Mouse (Mus musculus): ENCODE data around the gene Birc3. TPM values are rescaled to one million over a fixed set of nuclear protein-coding genes. Genes with fewer than 3 reads are reported as not detected.
"Not testable (repeated sequence)": the region's sequence is repeated elsewhere in the genome, so short reads cannot be mapped to it uniquely, and the experiment has no call there.

Gene Birc3
- total RNA-seq, 1 experiment from 2014 or later, result 52.9 TPM

- ATAC-seq (replicated peaks; ENCODE audit: low read depth, poor library complexity, severe bottlenecking), result peak; percentile 16; the same call in 1 of the 2 replicates
Observed at GRCm38 (mm10) chr9:7868838-7869491, 4.0 kb downstream of the Birc3 start.

GRCm38 (mm10) chr9:7867981-7868380 is 5.0 kb downstream of the Birc3 start:
- ATAC-seq (replicated peaks; ENCODE audit: low read depth, poor library complexity, severe bottlenecking), result peak; percentile 23

- ATAC-seq (replicated peaks; ENCODE audit: low read depth, poor library complexity, severe bottlenecking), result not testable (repeated sequence)
Observed at GRCm38 (mm10) chr9:7866981-7867380, 6.0 kb downstream of the Birc3 start.

GRCm38 (mm10) chr9:7860976-7861375 is 12.0 kb downstream of the Birc3 start:
- ATAC-seq (replicated peaks; ENCODE audit: low read depth, poor library complexity, severe bottlenecking), result no peak

- no peak for ATAC-seq (replicated peaks; ENCODE audit: low read depth, poor library complexity, severe bottlenecking)
Observed at GRCm38 (mm10) chr9:7855912-7856311, 17.1 kb downstream of the Birc3 start.

GRCm38 (mm10) chr9:7855374-7855773 is 17.6 kb downstream of the Birc3 start:
- peak; percentile 84 for ATAC-seq (replicated peaks; ENCODE audit: low read depth, poor library complexity, severe bottlenecking)

GRCm38 (mm10) chr9:7854196-7854595 is 18.8 kb downstream of the Birc3 start:
- not testable (repeated sequence) for ATAC-seq (replicated peaks; ENCODE audit: low read depth, poor library complexity, severe bottlenecking)

- ATAC-seq (replicated peaks; ENCODE audit: low read depth, poor library complexity, severe bottlenecking), result no peak
Observed at GRCm38 (mm10) chr9:7852346-7853230, 20.4 kb downstream of the Birc3 start.

GRCm38 (mm10) chr9:7851841-7852240 is 21.1 kb downstream of the Birc3 start:
- no peak for ATAC-seq (replicated peaks; ENCODE audit: low read depth, poor library complexity, severe bottlenecking)

GRCm38 (mm10) chr9:7848191-7848590 is 24.8 kb downstream of the Birc3 start:
- no peak for ATAC-seq (replicated peaks; ENCODE audit: low read depth, poor library complexity, severe bottlenecking)

- ATAC-seq (replicated peaks; ENCODE audit: low read depth, poor library complexity, severe bottlenecking), result peak; percentile 60
Observed at GRCm38 (mm10) chr9:7846667-7847199, 26.3 kb downstream of the Birc3 start.

- no peak for ATAC-seq (replicated peaks; ENCODE audit: low read depth, poor library complexity, severe bottlenecking)
Observed at GRCm38 (mm10) chr9:7845216-7845895, 27.6 kb downstream of the Birc3 start.

- ATAC-seq (replicated peaks; ENCODE audit: low read depth, poor library complexity, severe bottlenecking), result no peak
Observed at GRCm38 (mm10) chr9:7841221-7841620, 31.8 kb downstream of the Birc3 start.

GRCm38 (mm10) chr9:7837806-7838440 is 35.1 kb downstream of the Birc3 start:
- peak; percentile 26; the same call in 1 of the 2 replicates for ATAC-seq (replicated peaks; ENCODE audit: low read depth, poor library complexity, severe bottlenecking)

- peak; percentile 91 for ATAC-seq (replicated peaks; ENCODE audit: low read depth, poor library complexity, severe bottlenecking)
Observed at GRCm38 (mm10) chr9:7836905-7837805, 35.8 kb downstream of the Birc3 start, which contains the start of gene Birc2. Gene Birc2 (minus strand): TSS chr9:7837064.

- peak; percentile 33 for ATAC-seq (replicated peaks; ENCODE audit: low read depth, poor library complexity, severe bottlenecking)
Observed at GRCm38 (mm10) chr9:7836331-7836730, 36.7 kb downstream of the Birc3 start.

- ATAC-seq (replicated peaks; ENCODE audit: low read depth, poor library complexity, severe bottlenecking), result no peak
Observed at GRCm38 (mm10) chr9:7835302-7835701, 37.7 kb downstream of the Birc3 start.

- ATAC-seq (replicated peaks; ENCODE audit: low read depth, poor library complexity, severe bottlenecking), result no peak
Observed at GRCm38 (mm10) chr9:7833421-7833820, 39.6 kb downstream of the Birc3 start.
